Mouse (Mus musculus): ENCODE results near the gene 1700016D06Rik.

DNA sequence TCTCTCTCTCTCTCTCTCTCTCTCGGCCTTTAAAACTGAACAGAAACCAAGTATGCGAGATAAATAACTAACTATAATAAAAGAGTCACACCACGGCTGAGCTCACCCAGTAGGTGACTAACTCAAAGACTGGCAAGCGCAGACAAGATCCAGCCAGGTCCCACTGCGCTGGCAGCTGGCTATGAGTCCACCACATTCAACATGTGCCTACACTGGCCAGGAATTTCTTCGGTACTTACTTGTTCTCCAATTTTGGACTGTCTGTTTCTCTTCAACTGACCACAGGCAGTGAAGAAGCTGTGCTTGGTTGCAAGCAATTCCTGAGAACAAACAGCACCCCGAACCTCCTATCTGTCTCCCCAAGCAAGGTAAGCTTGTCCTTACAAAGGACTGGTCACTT, 67.4 kb downstream of the 1700016D06Rik start:
- TF ChIP-seq CTCF (IDR thresholded peaks at IDR 0.05; ENCODE audit: borderline replicate concordance, insufficient read depth, low read length), result no peak
- TF ChIP-seq POLR2A (IDR thresholded peaks at IDR 0.05; ENCODE audit: low read depth, low read length), result no peak
